Mouse (Mus musculus) heart, embryonic 15.5 days (tissue): ENCODE results near the gene Zg16. TPM values are rescaled to one million over a fixed set of nuclear protein-coding genes. Genes with fewer than 3 reads are reported as not detected.

Experiments
- ATAC-seq: fragments of 200-750 bp; cut with Nextera tagmentation; replicated peaks from 2 replicates; pipeline ENCODE4 v1.8.0; 2017; ENCODE audit warnings: low read depth, moderate TSS enrichment; ENCODE audit not compliant: insufficient number of reproducible peaks, insufficient read depth, low FRiP score
- H3K27ac ChIP-seq: fragments of 300-500 bp; sonication (generic); 2 replicates; pipeline ENCODE4 v1.5.1; 2015; ENCODE audit warnings: mild to moderate bottlenecking, inconsistent platforms
- H3K27me3 ChIP-seq: fragments of 300-500 bp; sonication (generic); 2 replicates; pipeline ENCODE4 v1.6.1; 2015; ENCODE audit warnings: inconsistent platforms
- H3K36me3 ChIP-seq: fragments of 300-500 bp; sonication (generic); 2 replicates; pipeline ENCODE4 v1.6.1; 2015; ENCODE audit warnings: mild to moderate bottlenecking, inconsistent platforms
- H3K4me1 ChIP-seq: fragments of 300-500 bp; sonication (generic); replicated peaks from 2 replicates; pipeline ENCODE4 v1.6.1; 2015; ENCODE audit warnings: inconsistent platforms
- H3K4me2 ChIP-seq: fragments of 300-500 bp; sonication (generic); 2 replicates; pipeline ENCODE4 v1.6.1; 2015; ENCODE audit warnings: inconsistent platforms, mild to moderate bottlenecking, moderate library complexity
- H3K4me3 ChIP-seq: fragments of 300-500 bp; sonication (generic); 2 replicates; pipeline ENCODE4 v1.5.1; 2015; ENCODE audit warnings: mild to moderate bottlenecking, inconsistent platforms
- H3K9ac ChIP-seq: fragments of 300-500 bp; sonication (generic); 2 replicates; pipeline ENCODE4 v1.6.1; 2015; ENCODE audit warnings: mild to moderate bottlenecking, inconsistent platforms
- H3K9me3 ChIP-seq: fragments of 300-500 bp; sonication (generic); replicated peaks from 2 replicates; pipeline ENCODE4 v1.6.1; 2016; ENCODE audit warnings: inconsistent platforms
- WGBS: fragments of 180-500 bp; shearing (Covaris S2); methylation state at CpG from one replicate; pipeline ENCODE4 v1.1.7; 2015; ENCODE audit warnings: mixed read lengths; 5-methylcytosine and 5-hydroxymethylcytosine counted together
- microRNA-seq: library from miRNA; unstranded; fragments of <30 nt; microRNA quantifications from one replicate; pipeline ENCODE4, GENCODE M21; 2016
- polyA plus RNA-seq: library from polyadenylated mRNA; unstranded; fragments of >200 nt; fragmentation: Nextera tagmentation; extraction: Ambion mirVana; gene quantifications from 2 replicates; pipeline ENCODE4 v1.2.1, GENCODE M21; 2015

Gene Zg16
- polyA plus RNA-seq, 1 experiment from 2014 or later, result not detected

- Histone ChIP-seq H3K9me3 (no peaks in the 10 kb centered on the region), H3K27ac (no peak overlapping the region), H3K4me2 (no peak overlapping the region), H3K4me3 (no peak overlapping the region), H3K36me3 (peaks cover 11% of the 10 kb centered on the region; the same call in 1 of the 2 replicates), H3K4me1 (peaks cover 42% of the 10 kb centered on the region), H3K27me3 (no peaks in the 10 kb centered on the region), H3K9ac (no peak overlapping the region)
- no peak for ATAC-seq
- WGBS, result 73% methylated on average over 2 of the region's 2 CpGs
Measured at GRCm38 (mm10) chr7:127011717-127012116, 75.4 kb downstream of the Zg16 start.

DNA sequence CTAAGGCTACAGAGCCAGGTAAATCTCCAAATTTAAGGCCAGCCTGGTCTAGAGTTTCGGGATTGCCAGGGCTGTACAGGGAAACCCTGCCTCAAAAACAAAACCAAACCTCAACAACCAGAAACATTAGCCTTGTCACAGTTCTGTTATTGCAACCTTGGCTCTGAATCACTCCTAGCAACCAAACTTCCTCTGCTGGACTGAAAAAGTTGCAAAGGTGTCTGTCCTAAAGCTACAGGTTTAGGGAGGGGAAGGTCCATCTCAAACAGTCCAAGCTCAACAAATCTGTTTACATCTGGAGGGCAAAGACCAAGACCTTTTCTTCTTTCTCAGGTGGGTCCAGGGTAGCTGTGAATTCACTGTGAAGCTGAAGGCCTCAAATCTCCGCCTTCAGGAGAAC, 76.1 kb downstream of the Zg16 start:
- 85% methylated on average over 2 of the region's 2 CpGs for WGBS
- Histone ChIP-seq H3K4me1 (peaks cover 44% of the 10 kb centered on the region), H3K27me3 (no peaks in the 10 kb centered on the region)

GRCm38 (mm10) chr7:127009307-127010085, 77.6 kb downstream of the Zg16 start:
- ATAC-seq, result no peak
- H3K36me3 ChIP-seq, result peaks cover 7% of the 10 kb centered on the region; the same call in 1 of the 2 replicates
- no peak overlapping the region for H3K9ac ChIP-seq
- H3K27ac ChIP-seq, result peak overlapping the region; percentile 18; the same call in 1 of the 2 replicates
- H3K9me3 ChIP-seq, result no peaks in the 10 kb centered on the region
- H3K27me3 ChIP-seq, result no peaks in the 10 kb centered on the region
- WGBS, result 77% methylated on average over 17 of the region's 17 CpGs
- no peak overlapping the region for H3K4me3 ChIP-seq
- peaks cover 31% of the 10 kb centered on the region for H3K4me1 ChIP-seq
- no peak overlapping the region for H3K4me2 ChIP-seq

More for the DNA sequence above, 76.1 kb downstream of the Zg16 start:
- ATAC-seq, result no peak
- no peak overlapping the region for H3K27ac ChIP-seq
- H3K4me2 ChIP-seq, result no peak overlapping the region
- no peak overlapping the region for H3K4me3 ChIP-seq
- no peak overlapping the region for H3K9ac ChIP-seq
- peaks cover 11% of the 10 kb centered on the region; the same call in 1 of the 2 replicates for H3K36me3 ChIP-seq
- H3K9me3 ChIP-seq, result no peaks in the 10 kb centered on the region

- H3K9me3 ChIP-seq, result no peaks in the 10 kb centered on the region
- H3K9ac ChIP-seq, result no peak overlapping the region
- no peak overlapping the region for H3K4me3 ChIP-seq
- peaks cover 22% of the 10 kb centered on the region for H3K4me1 ChIP-seq
- H3K27me3 ChIP-seq, result no peaks in the 10 kb centered on the region
- WGBS, result 34% methylated on average over 9 of the region's 9 CpGs
- no peak overlapping the region for H3K4me2 ChIP-seq
- peaks cover 6% of the 10 kb centered on the region; the same call in 1 of the 2 replicates for H3K36me3 ChIP-seq
- peak overlapping the region; percentile 68 for H3K27ac ChIP-seq
- ATAC-seq, result peak; percentile 66
Measured at GRCm38 (mm10) chr7:127008239-127009019, 78.7 kb downstream of the Zg16 start.

- 82% methylated on average over 6 of the region's 6 CpGs for WGBS
- ATAC-seq, result no peak
- Histone ChIP-seq H3K4me1 (peaks cover 18% of the 10 kb centered on the region), H3K36me3 (peaks cover 2% of the 10 kb centered on the region; the same call in 1 of the 2 replicates), H3K4me2 (no peak overlapping the region), H3K9me3 (no peaks in the 10 kb centered on the region), H3K27me3 (no peaks in the 10 kb centered on the region), H3K27ac (no peak overlapping the region), H3K4me3 (no peak overlapping the region), H3K9ac (no peak overlapping the region)
Measured at GRCm38 (mm10) chr7:127007313-127008024, 79.7 kb downstream of the Zg16 start.

- WGBS, result 81% methylated on average over 4 of the region's 4 CpGs
- Histone ChIP-seq H3K36me3 (no peaks in the 10 kb centered on the region), H3K27me3 (no peaks in the 10 kb centered on the region), H3K4me1 (peaks cover 18% of the 10 kb centered on the region), H3K9me3 (no peaks in the 10 kb centered on the region), H3K4me2 (no peak overlapping the region), H3K9ac (no peak overlapping the region), H3K4me3 (no peak overlapping the region), H3K27ac (no peak overlapping the region)
- ATAC-seq, result no peak
Measured at GRCm38 (mm10) chr7:127004122-127004875, 82.8 kb downstream of the Zg16 start.

- Histone ChIP-seq H3K9ac (no peak overlapping the region), H3K9me3 (no peaks in the 10 kb centered on the region), H3K4me2 (no peak overlapping the region), H3K4me1 (peaks cover 16% of the 10 kb centered on the region), H3K4me3 (no peak overlapping the region), H3K36me3 (no peaks in the 10 kb centered on the region), H3K27me3 (no peaks in the 10 kb centered on the region), H3K27ac (no peak overlapping the region)
- no peak for ATAC-seq
- 84% methylated on average over 5 of the region's 5 CpGs for WGBS
Measured at GRCm38 (mm10) chr7:127003620-127004019, 83.5 kb downstream of the Zg16 start.

Small RNA genes within 50 kb of the gene (microRNA-seq; reads per million reads assigned to microRNA genes)
- gene Gm44343, result not detected

Other genes with a start within 250 kb of the Zg16 start
- 0.53 TPM in 1 of 2 replicates, not detected in the other for gene Doc2a, start 239.9 kb downstream of the Zg16 start, polyA plus RNA-seq
- 14.3 and 24.2 TPM in 2 replicates for gene Hirip3, start 225.4 kb downstream of the Zg16 start, polyA plus RNA-seq
- gene Ino80e, start 225.0 kb downstream of the Zg16 start, polyA plus RNA-seq, result 50.4 and 56.9 TPM in 2 replicates
- 29.0 and 36.4 TPM in 2 replicates for gene Taok2, start 202.6 kb downstream of the Zg16 start, polyA plus RNA-seq
- gene Tmem219, start 164.4 kb downstream of the Zg16 start, polyA plus RNA-seq, result 19.2 and 23.0 TPM in 2 replicates
- 12.3 and 14.8 TPM in 2 replicates for gene Kctd13, start 158.4 kb downstream of the Zg16 start, polyA plus RNA-seq
- 0.08 and 0.20 TPM in 2 replicates for gene Asphd1, start 137.7 kb downstream of the Zg16 start, polyA plus RNA-seq
- 0.65 and 0.83 TPM in 2 replicates for gene Sez6l2, start 136.8 kb downstream of the Zg16 start, polyA plus RNA-seq
- 67.4 and 86.6 TPM in 2 replicates for gene Cdipt, start 111.4 kb downstream of the Zg16 start, polyA plus RNA-seq
- gene Cdiptos, start 111.2 kb downstream of the Zg16 start, polyA plus RNA-seq, result 0.85 and 1.6 TPM in 2 replicates
- 14.5 and 18.1 TPM in 2 replicates for gene Mvp, start 72.7 kb downstream of the Zg16 start, polyA plus RNA-seq
- gene Pagr1b, start 70.8 kb downstream of the Zg16 start, polyA plus RNA-seq, result 0.74 TPM in 1 of 2 replicates, not detected in the other
- gene Pagr1a, start 70.0 kb downstream of the Zg16 start, polyA plus RNA-seq, result 59.7 and 73.1 TPM in 2 replicates
- 15.7 and 16.6 TPM in 2 replicates for gene Gm42742, start 66.2 kb downstream of the Zg16 start, polyA plus RNA-seq
- gene Prrt2, start 66.1 kb downstream of the Zg16 start, polyA plus RNA-seq, result 1.9 and 4.1 TPM in 2 replicates
- 35.6 and 53.7 TPM in 2 replicates for gene Maz, start 60.3 kb downstream of the Zg16 start, polyA plus RNA-seq
- 67.5 and 81.9 TPM in 2 replicates for gene Kif22, start 44.9 kb downstream of the Zg16 start, polyA plus RNA-seq
- 1.6 and 6.7 TPM in 2 replicates for gene AI467606, start 4.0 kb upstream of the Zg16 start, polyA plus RNA-seq
- gene Qprt, start 34.9 kb upstream of the Zg16 start, polyA plus RNA-seq, result 1.8 and 2.6 TPM in 2 replicates
- gene Spn, start 50.5 kb upstream of the Zg16 start, polyA plus RNA-seq, result 0.23 and 1.5 TPM in 2 replicates
- 35.4 and 42.5 TPM in 2 replicates for gene Cd2bp2, start 108.7 kb upstream of the Zg16 start, polyA plus RNA-seq
- 17.0 and 21.3 TPM in 2 replicates for gene Tbc1d10b, start 121.1 kb upstream of the Zg16 start, polyA plus RNA-seq
- 11.6 and 15.4 TPM in 2 replicates for gene Mylpf, start 121.6 kb upstream of the Zg16 start, polyA plus RNA-seq
- 17.8 and 23.7 TPM in 2 replicates for gene Zfp553, start 145.7 kb upstream of the Zg16 start, polyA plus RNA-seq
- 22.8 and 33.9 TPM in 2 replicates for gene Sept1, start 145.8 kb upstream of the Zg16 start, polyA plus RNA-seq
- gene Zfp771, start 156.9 kb upstream of the Zg16 start, polyA plus RNA-seq, result 32.0 and 38.8 TPM in 2 replicates
- 134 and 135 TPM in 2 replicates for gene Dctpp1, start 173.4 kb upstream of the Zg16 start, polyA plus RNA-seq
- 51.9 and 54.8 TPM in 2 replicates for gene Sephs2, start 186.7 kb upstream of the Zg16 start, polyA plus RNA-seq
- 1.3 and 5.1 TPM in 2 replicates for gene Itgal, start 208.9 kb upstream of the Zg16 start, polyA plus RNA-seq